Mouse (Mus musculus) WW6 (cell line): ENCODE results near the gene Pnliprp1.

Experiments used
- DNase-seq: peaks from one replicate; pipeline ENCODE4 v3.0.0-alpha.2; 2013; ENCODE audit warnings: low read depth, low spot score

Pnliprp1 gene

DNA sequence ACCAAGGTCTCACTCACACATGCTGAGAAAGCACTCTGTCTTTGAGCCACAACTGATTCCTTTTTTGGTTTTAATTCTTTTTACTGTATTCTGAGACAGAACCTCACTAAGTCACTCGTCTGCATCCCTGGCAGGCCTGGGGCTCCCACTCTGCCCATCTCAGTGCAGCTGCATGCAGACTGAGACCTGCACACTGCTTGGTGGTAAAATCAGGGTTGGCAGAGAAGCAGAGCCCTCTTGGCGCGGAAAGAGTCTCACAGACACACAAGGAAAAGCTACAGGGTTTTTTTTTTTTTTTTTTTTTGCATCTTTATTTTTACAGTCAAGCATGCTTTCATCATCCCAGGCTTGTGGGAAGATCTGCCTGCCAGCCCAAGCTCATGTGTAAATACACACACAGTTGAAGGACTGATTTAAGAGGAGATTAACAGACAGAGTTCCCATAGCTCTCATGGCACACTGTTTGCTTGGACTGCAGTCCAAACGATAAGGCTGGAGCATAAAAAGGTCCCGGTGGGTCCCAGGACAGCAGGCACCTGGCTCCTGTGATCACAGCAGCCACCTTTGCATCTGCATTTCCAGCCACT, at the start of gene Pnliprp1:
Gene Pnliprp1 (plus strand): TSS at position 443 of the 587 bp plus-strand sequence.
- no peak for DNase-seq

- DNase-seq: no peak
Measured at GRCm38 (mm10) chr19:58688933-58689332, 39.8 kb upstream of the Pnliprp1 start.

GRCm38 (mm10) chr19:58695314-58695713, 33.4 kb upstream of the Pnliprp1 start:
- DNase-seq: no peak

- DNase-seq: no peak
Measured at GRCm38 (mm10) chr19:58696235-58696634, 32.5 kb upstream of the Pnliprp1 start.

- DNase-seq: no peak
Measured at GRCm38 (mm10) chr19:58704556-58704955, 24.1 kb upstream of the Pnliprp1 start.

- DNase-seq: no peak
Measured at GRCm38 (mm10) chr19:58708611-58709010, 20.1 kb upstream of the Pnliprp1 start.

DNA sequence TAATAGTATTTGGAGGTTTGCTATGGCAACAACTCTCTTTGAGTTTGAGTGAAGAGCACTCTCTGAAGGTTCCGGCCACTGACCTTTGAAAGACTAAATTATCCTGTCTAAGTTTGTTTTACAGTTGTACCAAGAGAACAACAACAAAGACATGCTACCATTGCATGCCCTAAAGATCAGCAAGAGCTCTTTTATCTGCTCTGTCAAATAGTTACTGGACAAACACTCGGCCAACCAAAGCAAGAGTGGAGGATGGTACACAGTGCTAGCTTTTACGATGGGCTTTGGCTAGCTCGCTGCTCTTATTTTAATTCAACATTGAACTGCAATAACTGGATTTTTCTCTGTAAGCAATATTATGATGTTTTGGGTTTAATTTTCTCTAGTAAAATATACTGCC, 10.8 kb upstream of the Pnliprp1 start:
- DNase-seq: no peak

- no peak for DNase-seq
Measured at GRCm38 (mm10) chr19:58720439-58720838, 8.2 kb upstream of the Pnliprp1 start.

DNA sequence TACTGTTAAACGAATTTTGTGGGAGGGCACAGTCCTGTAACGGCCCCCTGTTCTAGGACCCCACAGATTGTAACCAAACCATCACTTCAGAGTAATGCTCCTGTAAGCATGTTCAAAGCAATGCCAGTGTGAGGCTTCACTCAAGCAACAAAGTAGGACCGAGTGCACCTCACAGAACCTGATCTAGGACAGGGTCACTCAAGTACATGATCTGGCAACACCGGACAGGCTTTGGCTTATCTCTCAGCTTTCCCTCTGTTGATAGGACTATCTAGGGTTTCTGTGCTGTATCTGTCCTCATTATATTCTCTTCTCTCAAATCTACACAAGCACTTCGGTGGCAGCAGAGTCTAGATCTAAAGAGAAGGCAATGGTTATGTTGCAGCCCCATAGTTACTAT, 2.1 kb upstream of the Pnliprp1 start:
- DNase-seq: no peak

DNA sequence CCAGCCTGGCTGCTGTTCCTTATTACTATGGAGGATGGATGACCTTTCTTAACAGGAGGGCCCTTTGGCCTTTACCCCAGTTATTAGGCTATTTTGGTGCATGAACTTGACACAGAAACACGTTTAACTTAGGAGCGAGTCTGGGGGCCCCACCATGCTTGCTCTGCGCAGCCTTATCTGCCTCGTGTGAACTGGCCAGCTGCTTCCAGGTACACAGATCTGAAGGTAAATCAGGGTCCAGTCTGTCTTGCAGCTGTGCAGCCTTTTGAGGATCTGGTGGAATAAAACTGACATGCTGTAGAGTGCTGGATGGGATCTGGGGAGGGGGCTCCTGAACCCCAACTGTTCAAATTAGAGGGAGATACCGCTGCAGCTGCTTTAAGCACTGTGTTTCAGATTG, 931 bp upstream of the Pnliprp1 start:
- no peak for DNase-seq

DNA sequence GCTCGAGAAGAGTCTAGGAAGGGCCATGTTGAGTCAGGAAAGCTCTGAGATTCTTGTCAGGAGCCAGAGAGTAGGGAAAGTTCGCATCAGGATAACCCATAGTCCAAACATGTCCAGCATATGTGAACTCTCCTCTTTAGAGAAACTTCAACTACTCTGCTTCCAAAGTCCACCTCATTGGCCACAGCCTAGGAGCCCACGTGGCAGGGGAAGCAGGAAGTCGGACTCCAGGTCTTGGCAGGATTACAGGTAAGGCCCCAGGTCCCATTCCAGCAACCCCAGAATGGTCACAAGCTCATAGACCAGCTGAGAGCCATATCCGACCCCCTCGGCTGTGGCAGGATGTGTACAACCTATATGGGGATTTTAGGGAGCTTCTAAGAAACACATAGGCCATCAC, 4.5 kb downstream of the Pnliprp1 start:
- no peak for DNase-seq

- no peak for DNase-seq
Measured at GRCm38 (mm10) chr19:58738111-58738510, 9.4 kb downstream of the Pnliprp1 start.

- no peak for DNase-seq
Measured at GRCm38 (mm10) chr19:58741036-58741435, 12.3 kb downstream of the Pnliprp1 start.

DNA sequence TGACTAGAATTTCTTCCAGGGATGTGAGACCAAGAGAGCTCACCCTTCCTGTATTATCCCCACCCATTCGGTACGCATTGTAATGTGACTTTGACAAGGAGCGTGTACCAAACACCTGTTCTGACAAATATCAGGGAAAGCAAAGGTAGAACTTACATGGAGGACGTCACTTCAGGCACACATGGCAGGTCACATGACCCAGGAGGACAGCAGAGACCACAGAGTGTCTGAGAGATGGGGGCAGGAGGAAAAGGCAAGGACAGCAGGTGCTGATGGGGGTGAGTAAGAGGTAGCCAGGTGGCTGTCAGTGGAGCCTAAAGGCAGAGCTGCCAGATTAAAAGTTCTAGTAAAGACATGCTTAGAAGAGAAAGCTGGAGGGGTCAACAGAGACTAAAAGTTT, 14.0 kb downstream of the Pnliprp1 start:
- DNase-seq: no peak

GRCm38 (mm10) chr19:58743736-58744135, 15.0 kb downstream of the Pnliprp1 start:
- no peak for DNase-seq

GRCm38 (mm10) chr19:58747498-58748000, 18.9 kb downstream of the Pnliprp1 start:
- DNase-seq: no peak

DNA sequence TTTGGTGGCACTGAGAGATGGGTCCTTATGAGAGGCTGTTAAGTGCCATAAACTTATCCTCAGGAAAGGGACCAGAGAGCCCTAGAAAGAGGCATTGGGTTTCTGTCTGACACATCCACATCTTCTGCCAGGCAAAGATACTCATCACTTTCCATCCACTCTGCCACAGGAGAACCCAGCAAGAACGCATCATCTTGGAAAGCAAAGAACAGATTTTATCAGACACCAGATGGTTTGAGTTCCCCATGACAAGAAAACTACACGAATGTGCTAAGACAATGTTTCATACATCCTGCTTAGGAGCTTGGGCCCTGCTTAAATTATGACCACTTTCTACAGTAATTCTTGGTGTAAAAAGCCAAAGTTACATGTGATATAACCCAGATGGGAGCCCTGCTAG, 22.1 kb downstream of the Pnliprp1 start:
- DNase-seq: no peak

DNA sequence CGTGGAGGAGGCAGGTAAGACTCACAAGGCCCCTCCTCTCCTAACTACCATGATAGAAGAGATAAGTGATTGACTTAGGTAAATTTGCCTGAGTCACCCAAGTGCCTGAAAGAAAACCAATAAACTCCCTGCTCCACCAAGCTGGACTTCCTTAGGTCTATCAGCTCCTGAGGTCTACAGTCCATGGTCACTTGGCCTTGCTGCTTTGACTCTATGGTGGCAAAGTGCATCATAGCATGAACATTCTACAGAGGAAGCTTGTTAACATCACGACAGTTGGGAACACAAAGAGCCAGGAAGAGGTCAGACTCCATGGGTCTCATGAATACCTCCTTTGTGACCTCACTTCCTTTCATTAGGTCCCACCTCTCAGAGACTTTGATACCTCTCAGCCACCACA, 22.8 kb downstream of the Pnliprp1 start:
- DNase-seq: no peak

GRCm38 (mm10) chr19:58758871-58759270, 30.2 kb downstream of the Pnliprp1 start:
- DNase-seq: no peak

GRCm38 (mm10) chr19:58759423-58759822, 30.7 kb downstream of the Pnliprp1 start, which contains the start of gene Pnliprp2:
Gene Pnliprp2 (plus strand): TSS chr19:58759719.
- DNase-seq: no peak

DNA sequence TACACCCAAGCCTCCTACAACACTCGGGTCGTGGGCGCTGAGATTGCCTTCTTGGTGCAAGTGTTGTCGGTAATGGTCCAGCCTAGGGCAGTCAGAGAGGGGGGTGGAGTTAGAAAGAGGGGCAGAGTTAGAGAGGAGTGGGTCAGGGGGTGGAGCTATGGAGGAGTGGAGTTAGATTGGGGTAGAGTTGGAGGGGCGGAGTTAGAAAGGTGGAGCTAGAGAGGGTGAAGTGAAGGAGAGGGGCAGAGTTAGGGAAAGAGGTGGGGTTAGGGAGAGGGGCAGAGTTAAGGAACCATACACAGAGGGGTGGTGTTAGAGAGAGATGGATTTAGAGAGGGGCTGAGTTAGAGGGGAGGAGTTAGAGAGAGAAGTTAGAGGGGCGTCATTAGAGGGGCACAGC, 33.6 kb downstream of the Pnliprp1 start:
- peak; percentile 45 for DNase-seq

DNA sequence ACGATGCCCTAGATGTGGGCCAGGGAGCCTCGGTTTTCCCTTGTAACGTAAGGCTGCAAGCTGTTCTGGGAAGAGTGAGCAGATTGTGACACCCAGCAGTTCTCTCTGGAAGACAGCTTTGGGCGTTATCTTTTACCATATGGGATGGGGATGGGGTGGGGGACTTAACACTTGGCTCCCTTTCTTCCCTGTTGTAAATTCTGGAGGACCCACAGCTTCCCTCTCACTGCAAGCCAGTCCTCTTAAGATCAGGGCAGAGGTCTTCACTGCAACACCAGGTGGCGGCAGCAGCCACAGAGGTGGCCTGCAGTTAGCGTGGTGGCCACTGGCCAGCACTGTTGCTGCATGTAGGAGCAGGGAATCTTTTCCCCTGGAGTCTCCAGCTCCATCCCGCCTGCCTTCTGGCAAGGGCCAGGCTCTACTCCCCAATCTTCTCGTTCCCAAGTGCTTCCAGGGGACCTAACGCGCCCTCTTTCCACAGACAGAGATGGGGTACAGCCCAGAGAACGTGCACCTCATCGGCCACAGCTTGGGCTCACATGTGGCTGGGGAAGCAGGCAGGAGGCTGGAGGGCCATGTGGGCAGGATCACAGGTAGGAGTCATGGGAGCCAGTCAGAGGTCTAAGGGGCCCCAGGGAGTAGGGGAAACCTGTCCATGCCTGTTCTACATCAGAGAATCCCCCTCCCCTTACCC, 34.3 kb downstream of the Pnliprp1 start:
- no peak for DNase-seq

- no peak for DNase-seq
Measured at GRCm38 (mm10) chr19:58767329-58767728, 38.6 kb downstream of the Pnliprp1 start.
